Comparison of ENCODE assay signal across 8 mouse cellular contexts in genomic region chr9:72437822-72438701, GRCm38 (mm10). TPM values are rescaled to one million over a fixed set of nuclear protein-coding genes. Genes with fewer than 3 reads are reported as not detected.
DNase-seq lines count a peak whose midpoint lies in the region; ATAC-seq and TF ChIP-seq lines count a peak whose summit lies in the region.

Mns1 (plus strand) TSS chr9:72438011.

- TF ChIP-seq EP300 in ES-Bruce4 (IDR thresholded peaks at IDR 0.05; ENCODE audit: insufficient read depth, low read depth, low read length): no peak
- peak; percentile 24; the same call in 1 of the 2 replicates for TF ChIP-seq EP300 in liver, postnatal 0 days (IDR thresholded peaks at IDR 0.05; ENCODE audit: low read depth)

- DNase-seq in heart, postnatal 10 days: peak; percentile 97
- DNase-seq in large intestine, adult 2 months (ENCODE audit: low read depth, low spot score): peak; percentile 81
- DNase-seq in liver, postnatal 0 days: peak; percentile 97
- peak; percentile 94 for DNase-seq in testis, postnatal 10 days (ENCODE audit: low spot score)

- intact Hi-C loops in heart, postnatal 10 days (cut with DNase I): no loop called here

- peak within 1 kb of the TSS; percentile 61 for H3K9ac ChIP-seq in ES-Bruce4 (ENCODE audit: low read depth, poor library complexity, severe bottlenecking)
- H3K9ac ChIP-seq in forebrain, embryonic 13.5 days: peak within 1 kb of the TSS; percentile 76
- peak within 1 kb of the TSS; percentile 70 for H3K9ac ChIP-seq in liver, postnatal 0 days (replicated peaks)
- peak within 1 kb of the TSS; percentile 43; the same call in 1 of the 2 replicates for H3K9ac ChIP-seq in neural tube, embryonic 14.5 days (replicated peaks; ENCODE audit: low read depth, low read length)

- no peak for TF ChIP-seq POLR2A in ES-Bruce4 (IDR thresholded peaks at IDR 0.05; ENCODE audit: insufficient read depth, low read length)

- no peak within 1 kb of the TSS for H3K27ac ChIP-seq in ES-Bruce4 (ENCODE audit: insufficient read depth, low read length)
- H3K27ac ChIP-seq in forebrain, embryonic 13.5 days: peak within 1 kb of the TSS; percentile 59
- peak within 1 kb of the TSS; percentile 86 for H3K27ac ChIP-seq in liver, postnatal 0 days (ENCODE audit: low read depth)
- H3K27ac ChIP-seq in neural tube, embryonic 14.5 days (ENCODE audit: low read depth, low read length): no peak within 1 kb of the TSS

- under 1% methylated on average over 43 of the region's 43 CpGs for WGBS in forebrain, embryonic 13.5 days
- 3% methylated on average over 43 of the region's 43 CpGs for WGBS in large intestine, adult 2 months
- 2% methylated on average over 43 of the region's 43 CpGs for WGBS in liver, postnatal 0 days (ENCODE audit: insufficient replicate concordance)
- WGBS in neural tube, embryonic 14.5 days: 3% methylated on average over 43 of the region's 43 CpGs

- peak within 1 kb of the TSS; percentile 90 for H3K4me2 ChIP-seq in forebrain, embryonic 13.5 days
- peak within 1 kb of the TSS; percentile 95 for H3K4me2 ChIP-seq in liver, postnatal 0 days (ENCODE audit: low read depth, low read length)
- peak within 1 kb of the TSS; percentile 63 for H3K4me2 ChIP-seq in neural tube, embryonic 14.5 days (ENCODE audit: low read depth, low read length)

- H3K4me3 ChIP-seq in ES-Bruce4 (ENCODE audit: low read depth, low read length): peak within 1 kb of the TSS; percentile 78
- peak within 1 kb of the TSS; percentile 63 for H3K4me3 ChIP-seq in forebrain, embryonic 13.5 days
- peak within 1 kb of the TSS; percentile 77 for H3K4me3 ChIP-seq in liver, postnatal 0 days (ENCODE audit: low read depth, low read length)
- H3K4me3 ChIP-seq in neural tube, embryonic 14.5 days (ENCODE audit: low read depth, low read length): peak within 1 kb of the TSS; percentile 64

- peak; percentile 2 for TF ChIP-seq CTCF in ES-Bruce4 (IDR thresholded peaks at IDR 0.05; ENCODE audit: low read depth, low read length)
- TF ChIP-seq CTCF in liver, postnatal 0 days (IDR thresholded peaks at IDR 0.05; ENCODE audit: low read depth): peak; percentile 41; the same call in 1 of the 2 replicates

- ATAC-seq in cerebellum, adult (ENCODE audit: insufficient number of reproducible peaks, low FRiP score, low TSS enrichment): peak; percentile 98
- ATAC-seq in forebrain, embryonic 13.5 days: peak; percentile 100
- peak; percentile 98 for ATAC-seq in liver, postnatal 0 days
- peak; percentile 100 for ATAC-seq in neural tube, embryonic 14.5 days (ENCODE audit: low read depth)

- H3K36me3 ChIP-seq in ES-Bruce4 (ENCODE audit: control insufficient read depth, insufficient read depth, low read length, poor library complexity, severe bottlenecking): no peaks in the 10 kb centered on the region
- H3K36me3 ChIP-seq in forebrain, embryonic 13.5 days (ENCODE audit: poor library complexity, severe bottlenecking): no peaks in the 10 kb centered on the region
- H3K36me3 ChIP-seq in liver, postnatal 0 days (replicated peaks; ENCODE audit: insufficient read depth, low read length): peaks cover under 1% of the 10 kb centered on the region; the same call in 1 of the 2 replicates
- no peaks in the 10 kb centered on the region for H3K36me3 ChIP-seq in neural tube, embryonic 14.5 days (ENCODE audit: control insufficient read depth, insufficient read depth, low read length)

- H3K9me3 ChIP-seq in ES-Bruce4 (replicated peaks; ENCODE audit: control insufficient read depth, insufficient read depth, low read length, poor library complexity, severe bottlenecking): no peaks in the 10 kb centered on the region
- H3K9me3 ChIP-seq in forebrain, embryonic 13.5 days (replicated peaks): no peaks in the 10 kb centered on the region
- no peaks in the 10 kb centered on the region for H3K9me3 ChIP-seq in liver, postnatal 0 days (ENCODE audit: low read length)
- H3K9me3 ChIP-seq in neural tube, embryonic 14.5 days (ENCODE audit: control insufficient read depth, low read length): no peaks in the 10 kb centered on the region

- 0 out of 2 replicates have a peak, but pooled peaks cover 2% of the 10 kb centered on the region for H3K27me3 ChIP-seq in ES-Bruce4 (ENCODE audit: control insufficient read depth, insufficient read depth, low read length, poor library complexity, severe bottlenecking)
- no peaks in the 10 kb centered on the region for H3K27me3 ChIP-seq in forebrain, embryonic 13.5 days
- no peaks in the 10 kb centered on the region for H3K27me3 ChIP-seq in liver, postnatal 0 days (ENCODE audit: insufficient read depth, low read length)
- no peaks in the 10 kb centered on the region for H3K27me3 ChIP-seq in neural tube, embryonic 14.5 days (ENCODE audit: control insufficient read depth, insufficient read depth, low read length)

- H3K4me1 ChIP-seq in ES-Bruce4 (ENCODE audit: control insufficient read depth, insufficient read depth, low read length): no peaks in the 10 kb centered on the region
- H3K4me1 ChIP-seq in forebrain, embryonic 13.5 days: peaks cover 18% of the 10 kb centered on the region
- H3K4me1 ChIP-seq in liver, postnatal 0 days (ENCODE audit: insufficient read depth): peaks cover 23% of the 10 kb centered on the region
- no peaks in the 10 kb centered on the region for H3K4me1 ChIP-seq in neural tube, embryonic 14.5 days (ENCODE audit: control insufficient read depth, insufficient read depth, low read length)

RNA-seq across cellular contexts. Expression of gene Mns1, which starts in this region (rescaled TPM):
- 12.6 and 15.6 TPM in 2 replicates for polyA plus RNA-seq in ES-Bruce4 (2011; ENCODE audit: insufficient read depth, insufficient read length, low read depth, missing spikeins)
- polyA plus RNA-seq in forebrain, embryonic 13.5 days (2015; fragmentation: Nextera tagmentation; extraction: Ambion mirVana): 28.8 and 30.4 TPM in 2 replicates
- total RNA-seq in heart, postnatal 10 days (2021): under 1 TPM; 0.72 to 0.87 TPM
- 0.40 and 0.43 TPM in 2 replicates for polyA plus RNA-seq in large intestine, adult 2 months (2012; rRNA removed)
- polyA plus RNA-seq in liver, postnatal 0 days (2015; fragmentation: Nextera tagmentation; extraction: Ambion mirVana): 36.4 and 41.9 TPM in 2 replicates
- polyA plus RNA-seq in neural tube, embryonic 14.5 days (2014; fragmentation: Nextera tagmentation; extraction: Ambion mirVana): 3.7 and 5.7 TPM in 2 replicates

Comparison
In these comparisons a context has a peak if more than half of its experiments do, and no peak if none do; other contexts are left out.
1. Peak in DNase-seq in heart, postnatal 10 days; RNA of the gene not detected or under 1 TPM.
2. Peak in DNase-seq in large intestine, adult 2 months; RNA of the gene not detected or under 1 TPM.
3. H3K27ac ChIP-seq: peak in forebrain, embryonic 13.5 days (single experiment) and liver, postnatal 0 days (single experiment); none in ES-Bruce4 (single experiment) and neural tube, embryonic 14.5 days (single experiment).
4. Peak in every context shown above with its lines, with median percentiles within 50 percentile points of each other: H3K4me3 ChIP-seq, H3K9ac ChIP-seq, ATAC-seq, H3K4me2 ChIP-seq and DNase-seq.